Mouse (Mus musculus): ENCODE measurements at regions not wholly inside any gene's neighbourhood (a gene's known extent, or its start where the extent isn't known, plus 50 kb on each side); places are given as distances from the start of the nearest gene placed in this dataset.
A peak's percentile ranks its signal among the peaks of the same experiment; 100 is the strongest.

DNA sequence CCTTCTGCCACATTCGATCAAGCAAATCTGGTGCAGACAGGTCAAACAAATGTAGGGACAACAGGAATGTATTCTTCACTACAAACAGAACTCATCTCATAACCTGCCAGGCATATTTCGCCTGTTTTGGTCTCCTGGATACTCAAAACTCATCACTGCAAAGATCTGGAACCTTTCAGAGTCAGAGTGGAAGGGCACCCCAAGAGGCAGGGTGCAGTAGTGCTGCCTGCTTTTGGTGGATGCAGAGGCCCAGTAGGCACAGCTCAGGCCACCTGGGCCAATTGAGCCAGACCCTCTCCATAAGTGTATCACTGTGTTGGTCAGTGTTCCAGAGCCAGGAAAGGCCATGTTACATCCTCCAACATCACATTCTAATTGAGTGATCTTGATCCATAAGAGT is 541.4 kb upstream of the Lrrc6 start:
- Histone ChIP-seq H3K27ac (replicated peaks; ENCODE audit: low read depth, low read length) (no peak overlapping the region), H3K4me3 (replicated peaks; ENCODE audit: low read length) (no peak overlapping the region), H3K36me3 (ENCODE audit: control insufficient read depth, insufficient read depth, low read length) (no peaks in the 10 kb centered on the region), H3K9me3 (ENCODE audit: control insufficient read depth, low read length) (no peaks in the 10 kb centered on the region), H3K4me2 (replicated peaks; ENCODE audit: low read depth, low read length, severe bottlenecking) (no peak overlapping the region), H3K9ac (ENCODE audit: low read depth, low read length, severe bottlenecking) (no peak overlapping the region), H3K4me1 (ENCODE audit: control insufficient read depth, insufficient read depth, low read length) (peaks cover 17% of the 10 kb centered on the region), H3K27me3 (ENCODE audit: control insufficient read depth, insufficient read depth, low read length) (no peaks in the 10 kb centered on the region)
- DNase-seq (ENCODE audit: low spot score) (no peak), ATAC-seq (ENCODE audit: low FRiP score, low read depth) (no peak)
- TF ChIP-seq POLR2A (IDR thresholded peaks at IDR 0.05; ENCODE audit: borderline replicate concordance, extremely low read depth, insufficient read depth, insufficient read length), result no peak
- 74% methylated on average over 2 of the region's 2 CpGs for WGBS

DNA sequence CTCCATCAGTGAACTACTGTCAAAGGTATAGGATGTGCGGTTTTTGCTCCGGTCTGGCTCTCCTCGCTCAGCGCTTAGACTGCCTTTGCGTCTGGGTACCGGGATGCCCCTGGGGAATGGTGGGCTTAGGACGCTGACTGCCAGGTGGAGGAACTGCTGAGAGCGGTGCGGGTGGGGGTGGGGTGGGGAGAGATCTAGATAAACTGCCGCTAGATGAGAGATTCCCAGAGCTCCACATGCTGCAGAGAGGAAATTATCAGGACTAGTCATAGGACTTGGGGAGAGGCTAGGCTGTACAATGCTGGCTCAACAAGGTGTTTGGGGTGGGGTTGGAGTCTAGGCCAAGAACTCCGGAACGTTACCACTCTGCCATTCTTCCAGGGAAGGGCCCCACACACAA is 539.5 kb upstream of the Lrrc6 start:
- Histone ChIP-seq H3K9ac (ENCODE audit: low read depth, low read length, severe bottlenecking) (no peak overlapping the region), H3K27ac (replicated peaks; ENCODE audit: low read depth, low read length) (no peak overlapping the region), H3K36me3 (ENCODE audit: control insufficient read depth, insufficient read depth, low read length) (no peaks in the 10 kb centered on the region), H3K4me1 (ENCODE audit: control insufficient read depth, insufficient read depth, low read length) (peaks cover 13% of the 10 kb centered on the region), H3K4me3 (replicated peaks; ENCODE audit: low read length) (peak overlapping the region; percentile 40), H3K27me3 (ENCODE audit: control insufficient read depth, insufficient read depth, low read length) (no peaks in the 10 kb centered on the region), H3K4me2 (replicated peaks; ENCODE audit: low read depth, low read length, severe bottlenecking) (peak overlapping the region; percentile 59), H3K9me3 (ENCODE audit: control insufficient read depth, low read length) (no peaks in the 10 kb centered on the region)
- TF ChIP-seq POLR2A (IDR thresholded peaks at IDR 0.05; ENCODE audit: borderline replicate concordance, extremely low read depth, insufficient read depth, insufficient read length), result no peak
- DNase-seq (ENCODE audit: low spot score), result no peak
- ATAC-seq (ENCODE audit: low FRiP score, low read depth), result no peak
- WGBS, result 33% methylated on average over 12 of the region's 12 CpGs

DNA sequence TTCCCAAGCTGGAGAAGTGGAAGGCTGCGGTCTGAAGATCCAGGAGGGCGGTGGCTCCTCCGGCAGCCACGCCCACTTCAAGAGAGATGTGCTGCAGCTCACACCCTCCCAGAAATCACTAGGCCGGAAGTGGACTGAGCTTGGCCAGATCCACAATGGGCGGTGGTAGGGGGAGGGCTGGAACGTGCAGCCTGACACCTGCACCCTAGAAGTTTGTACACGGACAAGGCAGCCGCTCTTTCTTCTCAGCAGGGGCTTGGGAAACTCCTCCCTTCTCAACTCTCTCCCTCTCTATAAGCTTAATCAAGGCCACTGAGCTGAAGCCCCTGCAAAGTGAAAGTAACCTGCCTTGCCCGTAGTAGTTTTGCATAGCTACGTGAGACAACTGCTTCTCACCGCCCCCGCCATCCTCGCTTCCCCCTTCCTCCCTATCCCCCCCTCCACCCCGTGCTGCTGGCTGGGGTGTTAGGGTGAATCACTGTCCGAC is 538.8 kb upstream of the Lrrc6 start:
- DNase-seq (ENCODE audit: low spot score), result peak; percentile 71
- H3K27me3 ChIP-seq (ENCODE audit: control insufficient read depth, insufficient read depth, low read length), result no peaks in the 10 kb centered on the region
- H3K9ac ChIP-seq (ENCODE audit: low read depth, low read length, severe bottlenecking), result peak overlapping the region; percentile 35
- WGBS, result 2% methylated on average over 16 of the region's 16 CpGs
- no peak for TF ChIP-seq POLR2A (IDR thresholded peaks at IDR 0.05; ENCODE audit: borderline replicate concordance, extremely low read depth, insufficient read depth, insufficient read length)
- peak overlapping the region; percentile 40 for H3K4me3 ChIP-seq (replicated peaks; ENCODE audit: low read length)
- no peaks in the 10 kb centered on the region for H3K36me3 ChIP-seq (ENCODE audit: control insufficient read depth, insufficient read depth, low read length)
- H3K27ac ChIP-seq (replicated peaks; ENCODE audit: low read depth, low read length), result 0 out of 2 replicates have a peak overlapping the region, but pooled peaks have one; percentile 11
- H3K9me3 ChIP-seq (ENCODE audit: control insufficient read depth, low read length), result no peaks in the 10 kb centered on the region
- peak; percentile 91 for ATAC-seq (ENCODE audit: low FRiP score, low read depth)
- peak overlapping the region; percentile 59 for H3K4me2 ChIP-seq (replicated peaks; ENCODE audit: low read depth, low read length, severe bottlenecking)
- peaks cover 13% of the 10 kb centered on the region for H3K4me1 ChIP-seq (ENCODE audit: control insufficient read depth, insufficient read depth, low read length)

- Histone ChIP-seq H3K9ac (ENCODE audit: low read depth, low read length, severe bottlenecking) (no peak overlapping the region), H3K27me3 (ENCODE audit: control insufficient read depth, insufficient read depth, low read length) (no peaks in the 10 kb centered on the region), H3K36me3 (ENCODE audit: control insufficient read depth, insufficient read depth, low read length) (no peaks in the 10 kb centered on the region), H3K4me2 (replicated peaks; ENCODE audit: low read depth, low read length, severe bottlenecking) (no peak overlapping the region), H3K4me1 (ENCODE audit: control insufficient read depth, insufficient read depth, low read length) (peaks cover 13% of the 10 kb centered on the region), H3K4me3 (replicated peaks; ENCODE audit: low read length) (no peak overlapping the region), H3K9me3 (ENCODE audit: control insufficient read depth, low read length) (no peaks in the 10 kb centered on the region), H3K27ac (replicated peaks; ENCODE audit: low read depth, low read length) (no peak overlapping the region)
- DNase-seq (ENCODE audit: low spot score) (no peak), ATAC-seq (ENCODE audit: low FRiP score, low read depth) (no peak)
- TF ChIP-seq POLR2A (IDR thresholded peaks at IDR 0.05; ENCODE audit: borderline replicate concordance, extremely low read depth, insufficient read depth, insufficient read length), result no peak
- WGBS, result 82% methylated on average over 4 of the region's 4 CpGs
Observed at GRCm38 (mm10) chr15:67037647-67038046, 536.9 kb upstream of the Lrrc6 start.

DNA sequence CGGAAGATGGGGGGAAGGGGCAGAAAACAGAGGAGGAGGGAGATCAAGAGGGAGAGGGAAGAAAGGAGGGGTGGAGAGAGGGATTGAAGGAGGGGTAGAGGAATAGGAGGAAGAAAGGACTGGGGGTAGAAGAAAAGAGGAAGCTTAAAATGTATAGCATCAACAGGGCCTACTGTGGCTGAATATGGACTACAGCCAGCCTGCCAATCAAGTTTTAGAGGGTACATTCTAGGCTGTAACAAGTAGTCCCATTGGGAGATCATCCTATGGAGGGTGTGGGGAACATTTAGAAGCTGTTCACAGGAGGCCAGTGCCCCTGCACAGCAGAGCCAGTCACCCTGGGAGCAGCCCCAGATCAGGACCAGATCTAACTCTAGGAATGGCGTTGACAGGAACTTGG is 535.6 kb upstream of the Lrrc6 start:
- H3K36me3 ChIP-seq (ENCODE audit: control insufficient read depth, insufficient read depth, low read length), result no peaks in the 10 kb centered on the region
- H3K9ac ChIP-seq (ENCODE audit: low read depth, low read length, severe bottlenecking), result no peak overlapping the region
- H3K27ac ChIP-seq (replicated peaks; ENCODE audit: low read depth, low read length), result no peak overlapping the region
- H3K9me3 ChIP-seq (ENCODE audit: control insufficient read depth, low read length), result no peaks in the 10 kb centered on the region
- no peaks in the 10 kb centered on the region for H3K27me3 ChIP-seq (ENCODE audit: control insufficient read depth, insufficient read depth, low read length)
- ATAC-seq (ENCODE audit: low FRiP score, low read depth) (no peak), DNase-seq (ENCODE audit: low spot score) (no peak)
- no peak for TF ChIP-seq POLR2A (IDR thresholded peaks at IDR 0.05; ENCODE audit: borderline replicate concordance, extremely low read depth, insufficient read depth, insufficient read length)
- no peak overlapping the region for H3K4me3 ChIP-seq (replicated peaks; ENCODE audit: low read length)
- WGBS, result 51% methylated on average over 2 of the region's 2 CpGs
- peaks cover 13% of the 10 kb centered on the region for H3K4me1 ChIP-seq (ENCODE audit: control insufficient read depth, insufficient read depth, low read length)
- H3K4me2 ChIP-seq (replicated peaks; ENCODE audit: low read depth, low read length, severe bottlenecking), result no peak overlapping the region

DNA sequence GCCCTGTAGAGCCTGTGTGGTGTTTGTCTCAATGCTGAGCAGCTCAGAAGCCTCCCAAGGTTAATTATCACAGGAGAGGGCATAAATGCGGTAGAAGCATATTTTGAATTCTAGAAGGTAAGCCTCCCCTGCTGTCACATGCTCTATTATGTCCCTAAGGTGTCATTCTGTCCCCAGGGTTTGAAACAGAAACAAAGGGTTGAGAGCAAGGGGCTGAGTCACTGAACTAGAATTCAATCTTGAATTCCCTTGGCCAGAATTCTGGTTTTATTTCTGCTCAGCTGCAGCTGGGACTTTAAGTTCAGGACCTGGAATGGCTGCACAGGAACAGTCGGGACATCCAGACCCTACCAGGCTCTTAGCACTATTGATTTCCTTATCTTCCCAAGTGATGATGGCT is 533.2 kb upstream of the Lrrc6 start:
- H3K27ac ChIP-seq (replicated peaks; ENCODE audit: low read depth, low read length), result no peak overlapping the region
- H3K9ac ChIP-seq (ENCODE audit: low read depth, low read length, severe bottlenecking), result no peak overlapping the region
- no peaks in the 10 kb centered on the region for H3K36me3 ChIP-seq (ENCODE audit: control insufficient read depth, insufficient read depth, low read length)
- no peak overlapping the region for H3K4me3 ChIP-seq (replicated peaks; ENCODE audit: low read length)
- WGBS, result 78% methylated on average over 2 of the region's 2 CpGs
- no peaks in the 10 kb centered on the region for H3K27me3 ChIP-seq (ENCODE audit: control insufficient read depth, insufficient read depth, low read length)
- no peaks in the 10 kb centered on the region for H3K9me3 ChIP-seq (ENCODE audit: control insufficient read depth, low read length)
- no peak for TF ChIP-seq POLR2A (IDR thresholded peaks at IDR 0.05; ENCODE audit: borderline replicate concordance, extremely low read depth, insufficient read depth, insufficient read length)
- DNase-seq (ENCODE audit: low spot score) (no peak), ATAC-seq (ENCODE audit: low FRiP score, low read depth) (no peak)
- H3K4me1 ChIP-seq (ENCODE audit: control insufficient read depth, insufficient read depth, low read length), result 0 out of 2 replicates have a peak, but pooled peaks cover 1% of the 10 kb centered on the region
- H3K4me2 ChIP-seq (replicated peaks; ENCODE audit: low read depth, low read length, severe bottlenecking), result no peak overlapping the region

All from limb, embryonic 14.5 days (tissue).